Mouse (Mus musculus) neural tube, embryonic 13.5 days (tissue): Measurements from ENCODE around the gene Cd300lf. TPM values are rescaled to one million over a fixed set of nuclear protein-coding genes. Genes with fewer than 3 reads are reported as not detected.

ENCODE experiments used
- polyA plus RNA-seq: library from polyadenylated mRNA; unstranded; fragments of >200 nt; fragmentation: Nextera tagmentation; extraction: Ambion mirVana; gene quantifications from 2 replicates; pipeline ENCODE4 v1.2.1, GENCODE M21; 2015

Gene Cd300lf
- polyA plus RNA-seq, 1 experiment from 2014 or later, result 0.14 TPM

Other genes with a start within 250 kb of the Cd300lf start
- gene Cd300a, start 244.0 kb downstream of the Cd300lf start, polyA plus RNA-seq, result 1.2 and 2.8 TPM in 2 replicates
- 0.14 and 0.15 TPM in 2 replicates for gene Cd300lb, start 199.6 kb downstream of the Cd300lf start, polyA plus RNA-seq
- not detected in 2 replicates for gene Cd300c, start 164.8 kb downstream of the Cd300lf start, polyA plus RNA-seq
- gene Cd300ld, start 144.1 kb downstream of the Cd300lf start, polyA plus RNA-seq, result 0.22 TPM in 1 of 2 replicates, not detected in the other
- gene Cd300c2, start 132.1 kb downstream of the Cd300lf start, polyA plus RNA-seq, result 1.5 and 1.9 TPM in 2 replicates
- not detected in 2 replicates for gene Cd300ld2, start 117.8 kb downstream of the Cd300lf start, polyA plus RNA-seq
- not detected in 2 replicates for gene Cd300ld4, start 107.0 kb downstream of the Cd300lf start, polyA plus RNA-seq
- not detected in 2 replicates for gene Cd300ld5, start 96.2 kb downstream of the Cd300lf start, polyA plus RNA-seq
- gene Cd300ld3, start 85.6 kb downstream of the Cd300lf start, polyA plus RNA-seq, result not detected in 2 replicates
- not detected in 2 replicates for gene Cd300e, start 71.8 kb downstream of the Cd300lf start, polyA plus RNA-seq
- gene Rab37, start 42.6 kb downstream of the Cd300lf start, polyA plus RNA-seq, result 0.69 and 1.1 TPM in 2 replicates
- gene Slc9a3r1, start 29.3 kb upstream of the Cd300lf start, polyA plus RNA-seq, result 50.6 and 58.1 TPM in 2 replicates
- 11.6 and 11.8 TPM in 2 replicates for gene Tmem104, start 53.5 kb upstream of the Cd300lf start, polyA plus RNA-seq
- 16.3 and 24.1 TPM in 2 replicates for gene Nat9, start 53.9 kb upstream of the Cd300lf start, polyA plus RNA-seq
- 0.55 and 0.57 TPM in 2 replicates for gene Grin2c, start 133.3 kb upstream of the Cd300lf start, polyA plus RNA-seq
- 19.4 and 20.4 TPM in 2 replicates for gene Fdxr, start 143.1 kb upstream of the Cd300lf start, polyA plus RNA-seq
- 0.65 and 1.1 TPM in 2 replicates for gene Fads6, start 163.7 kb upstream of the Cd300lf start, polyA plus RNA-seq
- not detected in 2 replicates for gene Otop2, start 173.2 kb upstream of the Cd300lf start, polyA plus RNA-seq
- gene Ush1g, start 188.0 kb upstream of the Cd300lf start, polyA plus RNA-seq, result 0.14 and 0.18 TPM in 2 replicates
- 1.4 and 2.1 TPM in 2 replicates for gene Otop3, start 200.7 kb upstream of the Cd300lf start, polyA plus RNA-seq
- gene Hid1, start 233.8 kb upstream of the Cd300lf start, polyA plus RNA-seq, result 41.5 and 44.6 TPM in 2 replicates
- 23.7 and 24.1 TPM in 2 replicates for gene Cdr2l, start 247.9 kb upstream of the Cd300lf start, polyA plus RNA-seq